Mouse (Mus musculus) midbrain, embryonic 11.5 days (tissue): ENCODE measurements at regions not wholly inside any gene's neighbourhood (a gene's known extent, or its start where the extent isn't known, plus 50 kb on each side); places are given as distances from the start of the nearest gene placed in this dataset.

ENCODE experiments used
- ATAC-seq: fragments of 200-750 bp; cut with Nextera tagmentation; 2 replicates; pipeline ENCODE4 v1.8.0; 2017; ENCODE audit warnings: moderate TSS enrichment, moderate library complexity; ENCODE audit not compliant: low FRiP score
- DNase-seq: peaks from one replicate; pipeline ENCODE4 v3.0.0; 2015; ENCODE audit warnings: low spot score; ENCODE audit errors: missing footprints
- H3K27ac ChIP-seq: fragments of 300-500 bp; sonication (generic); 2 replicates; pipeline ENCODE4 v1.5.1; 2014; ENCODE audit warnings: low read depth, low read length
- H3K27me3 ChIP-seq: fragments of 300-500 bp; sonication (generic); 2 replicates; pipeline ENCODE4 v1.6.1; 2014; ENCODE audit warnings: mild to moderate bottlenecking, low read length, moderate library complexity, mixed read lengths; ENCODE audit not compliant: control insufficient read depth, insufficient read depth
- H3K36me3 ChIP-seq: fragments of 300-500 bp; sonication (generic); 2 replicates; pipeline ENCODE4 v1.6.1; 2014; ENCODE audit warnings: mild to moderate bottlenecking, low read length, moderate library complexity, mixed read lengths; ENCODE audit not compliant: control insufficient read depth, insufficient read depth
- H3K4me1 ChIP-seq: fragments of 300-500 bp; sonication (generic); 2 replicates; pipeline ENCODE4 v1.6.1; 2014; ENCODE audit warnings: low read length; ENCODE audit not compliant: control insufficient read depth, insufficient read depth
- H3K4me2 ChIP-seq: fragments of 300-500 bp; sonication (generic); 2 replicates; pipeline ENCODE4 v1.6.1; 2014; ENCODE audit warnings: mild to moderate bottlenecking, moderate library complexity
- H3K4me3 ChIP-seq: fragments of 300-500 bp; sonication (generic); 2 replicates; pipeline ENCODE4 v1.5.1; 2014; ENCODE audit warnings: low read depth, low read length
- H3K9ac ChIP-seq: fragments of 300-500 bp; sonication (generic); 2 replicates; pipeline ENCODE4 v1.6.1; 2014; ENCODE audit warnings: low read length
- H3K9me3 ChIP-seq: fragments of 300-500 bp; sonication (generic); 2 replicates; pipeline ENCODE4 v1.6.1; 2016; ENCODE audit warnings: low read length; ENCODE audit not compliant: control insufficient read depth
- whole genome bisulfite sequencing: fragments of 180-500 bp; shearing (Covaris S2); extraction: QIAGEN DNeasy Blood & Tissue Kit; methylation state at CpG from one replicate; pipeline ENCODE4 v1.1.7; 2014; 5-methylcytosine and 5-hydroxymethylcytosine counted together

DNA sequence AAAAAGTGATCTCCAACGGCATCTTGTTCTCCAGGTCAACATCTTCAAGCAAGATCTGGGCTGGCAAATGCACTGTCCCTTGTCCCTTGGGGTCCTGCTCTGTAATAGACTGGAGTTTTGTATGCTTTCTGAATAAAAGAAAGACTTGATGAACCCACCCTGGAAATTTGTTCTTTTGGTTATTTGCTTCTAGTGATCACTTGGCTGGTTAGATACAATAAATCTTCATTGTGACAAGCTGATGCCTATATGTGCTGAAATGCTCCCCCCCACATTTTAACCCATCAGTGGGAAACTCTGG is 65.0 kb downstream of the Dmac1 start:
- WGBS = 63% methylated on average over 1 of the region's 1 CpGs
- Histone ChIP-seq H3K9me3 (no peaks in the 10 kb centered on the region), H3K9ac (no peak overlapping the region), H3K4me3 (no peak overlapping the region), H3K27me3 (no peaks in the 10 kb centered on the region), H3K4me2 (no peak overlapping the region), H3K27ac (no peak overlapping the region), H3K36me3 (no peaks in the 10 kb centered on the region), H3K4me1 (no peaks in the 10 kb centered on the region)
- DNase-seq = no peak
- no peak; the same call in 1 of the 2 replicates for ATAC-seq

DNA sequence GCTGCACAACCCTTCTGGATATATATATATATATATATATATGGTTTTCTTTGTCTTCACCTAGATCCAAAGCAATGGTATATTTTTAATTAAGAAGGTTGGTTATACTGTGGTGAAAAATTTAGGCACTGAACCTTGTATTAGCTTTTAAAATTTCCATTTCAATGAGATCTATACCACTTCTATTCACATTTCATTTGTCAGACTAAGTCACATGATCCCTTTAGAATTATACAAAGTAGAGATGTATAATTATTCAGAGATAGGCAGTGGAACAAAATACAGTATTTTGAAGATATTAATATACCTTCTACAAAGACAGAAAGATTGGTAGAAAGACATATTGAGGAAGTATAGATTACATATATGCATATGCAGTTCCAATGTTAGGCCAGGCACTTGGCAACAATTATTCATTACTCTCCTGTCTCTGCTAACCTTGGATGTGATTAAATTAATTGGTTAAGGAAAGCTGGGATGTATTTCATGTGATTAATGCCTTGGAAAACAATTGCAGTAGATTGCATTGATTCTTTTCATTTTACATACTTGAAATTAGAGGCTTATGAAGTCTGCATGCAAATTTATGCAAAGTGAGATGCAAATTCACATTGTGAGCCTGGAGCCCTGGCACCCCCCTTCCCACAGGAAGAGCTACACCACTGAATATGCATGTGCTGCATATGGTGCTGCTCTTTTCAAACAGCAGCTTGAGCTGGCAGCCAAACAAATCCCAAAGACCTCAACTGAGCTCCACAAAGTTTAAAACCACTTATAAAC is 65.5 kb downstream of the Dmac1 start:
- Histone ChIP-seq H3K27ac (no peak overlapping the region), H3K4me2 (no peak overlapping the region), H3K4me3 (no peak overlapping the region), H3K9ac (no peak overlapping the region), H3K9me3 (no peaks in the 10 kb centered on the region), H3K27me3 (no peaks in the 10 kb centered on the region), H3K36me3 (no peaks in the 10 kb centered on the region), H3K4me1 (no peaks in the 10 kb centered on the region)
- DNase-seq (peak; percentile 75), ATAC-seq (peak; percentile 92)
